Mouse (Mus musculus) urinary bladder, adult 18-20 months (tissue): ENCODE measurements at regions not wholly inside any gene's neighbourhood (a gene's known extent, or its start where the extent isn't known, plus 50 kb on each side); places are given as distances from the start of the nearest gene placed in this dataset.
"Not testable (repeated sequence)": the region's sequence is repeated elsewhere in the genome, so short reads cannot be mapped to it uniquely, and the experiment has no call there.

Experiments used
- DNase-seq, 2 experiments: peaks; one replicate each; pipeline ENCODE4 v3.0.0; 2022; ENCODE audit warnings: low spot score in 2 of 2, mixed read lengths in 2 of 2

GRCm38 (mm10) chr19:19770990-19771389 lies 619.8 kb downstream of the Anxa1 start:
- no peak for DNase-seq

- not testable (repeated sequence) for DNase-seq
These were observed 639.1 kb upstream of the Rorb start for GRCm38 (mm10) chr19:19750069-19750599.

- DNase-seq: no peak
These were observed 637.0 kb upstream of the Rorb start for GRCm38 (mm10) chr19:19747821-19748488.

- no peak for DNase-seq
These were observed 608.9 kb upstream of the Rorb start for GRCm38 (mm10) chr19:19719939-19720338.
